Mouse (Mus musculus) E14TG2a.4 (cell line): ENCODE measurements around the gene Bcl6b.

ENCODE experiments used
- H3K27me3 ChIP-seq: 2 replicates; pipeline ENCODE4 v1.6.1; 2014; ENCODE audit warnings: low read length, control low read depth; ENCODE audit not compliant: insufficient read depth
- H3K36me3 ChIP-seq: 2 replicates; pipeline ENCODE4 v1.6.1; 2014; ENCODE audit warnings: low read length, control low read depth; ENCODE audit not compliant: insufficient read depth
- H3K4me1 ChIP-seq: replicated peaks from 2 replicates; pipeline ENCODE4 v1.6.1; 2014; ENCODE audit warnings: low read depth, low read length, control low read depth
- H3K4me3 ChIP-seq: replicated peaks from 2 replicates; pipeline ENCODE4 v1.5.1; 2014; ENCODE audit warnings: mild to moderate bottlenecking, low read length
- H3K9me3 ChIP-seq: 2 replicates; pipeline ENCODE4 v1.6.1; 2014; ENCODE audit warnings: low read length, control low read depth
- CTCF ChIP-seq: conservative IDR thresholded peaks from 2 replicates; pipeline ENCODE4 v1.5.1; 2014; ENCODE audit warnings: low read length
- NANOG ChIP-seq: IDR thresholded peaks from 2 replicates; pipeline ENCODE4 v1.6.1; 2014; ENCODE audit warnings: borderline replicate concordance, low read length, mixed read lengths
- POU5F1 ChIP-seq: IDR thresholded peaks from 2 replicates; pipeline ENCODE4 v1.6.1; 2014; ENCODE audit warnings: low read length, borderline replicate concordance

The Bcl6b gene

DNA sequence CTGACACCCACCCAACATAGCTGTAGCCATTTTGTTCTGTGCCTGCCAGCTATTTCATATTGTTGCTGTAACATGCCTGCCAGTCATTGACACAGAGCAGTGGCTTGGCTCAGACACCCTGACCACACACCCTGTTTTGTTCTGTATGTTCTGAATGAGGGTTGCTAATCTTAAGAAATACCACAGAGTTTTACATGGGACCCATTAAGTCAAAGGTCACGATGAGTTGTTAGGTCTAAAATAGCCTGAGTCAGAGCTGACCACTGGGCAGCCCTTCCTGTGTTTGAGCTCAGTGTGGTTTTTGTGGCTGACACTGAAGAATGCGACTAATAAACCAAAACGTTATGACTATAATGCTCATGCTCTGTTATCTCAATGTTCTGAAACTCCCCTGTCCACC, 31.3 kb downstream of the Bcl6b start:
- TF ChIP-seq NANOG, result no peak
- TF ChIP-seq POU5F1, result no peak
- TF ChIP-seq CTCF, result no peak
- Histone ChIP-seq H3K36me3 (no peaks in the 10 kb centered on the region), H3K9me3 (no peaks in the 10 kb centered on the region; the same call in 1 of the 2 replicates), H3K27me3 (no peaks in the 10 kb centered on the region), H3K4me3 (no peak overlapping the region), H3K4me1 (peaks cover 17% of the 10 kb centered on the region)

DNA sequence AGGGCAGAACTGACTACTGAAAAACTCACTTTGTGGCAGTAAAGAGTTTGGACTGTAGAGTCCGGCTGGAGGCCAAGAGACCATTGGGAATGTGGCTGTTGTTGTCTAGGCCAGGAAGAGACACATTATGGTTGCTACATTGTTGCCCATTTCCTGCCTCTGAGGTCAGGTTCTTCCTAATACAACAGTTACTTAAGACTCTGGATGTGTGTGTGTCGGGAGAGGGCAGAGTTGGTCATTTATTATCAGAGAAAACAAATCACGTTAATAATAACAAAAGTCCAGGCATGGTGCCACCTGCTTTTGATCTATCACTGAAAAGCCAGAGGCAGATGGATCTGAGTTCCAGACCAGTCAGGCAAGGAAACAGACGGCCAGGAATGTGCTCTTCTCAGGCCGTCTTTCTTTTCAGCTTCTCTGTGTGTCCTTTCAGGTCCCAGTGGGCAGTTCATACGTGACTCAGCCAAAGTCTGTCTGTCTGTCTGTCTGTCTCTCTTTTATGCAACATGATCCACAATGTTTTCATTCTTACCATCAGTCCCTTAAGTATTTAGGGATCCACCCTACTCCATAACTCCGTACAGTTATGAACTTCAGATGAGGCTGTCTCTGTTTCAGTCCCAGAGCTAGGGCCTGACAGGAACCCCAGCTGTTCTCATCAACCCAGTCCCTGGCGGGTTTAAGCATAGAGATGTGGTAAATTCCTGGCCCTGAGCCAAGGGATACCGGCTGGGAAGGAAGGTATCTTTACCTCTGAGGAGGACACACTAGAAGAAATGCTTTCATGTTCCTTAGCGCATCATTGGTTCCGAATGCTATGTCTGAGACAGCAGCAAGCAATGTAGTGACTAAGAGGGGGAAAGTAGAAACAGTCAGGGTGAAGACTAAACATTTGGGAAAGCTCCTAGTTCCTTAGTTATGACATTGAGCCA, 36.0 kb downstream of the Bcl6b start:
- TF ChIP-seq POU5F1 (no peak), CTCF (no peak), NANOG (no peak)
- no peaks in the 10 kb centered on the region; the same call in 1 of the 2 replicates for H3K9me3 ChIP-seq
- H3K4me1 ChIP-seq, result peaks cover 14% of the 10 kb centered on the region
- H3K4me3 ChIP-seq, result no peak overlapping the region
- H3K36me3 ChIP-seq, result no peaks in the 10 kb centered on the region
- H3K27me3 ChIP-seq, result no peaks in the 10 kb centered on the region

DNA sequence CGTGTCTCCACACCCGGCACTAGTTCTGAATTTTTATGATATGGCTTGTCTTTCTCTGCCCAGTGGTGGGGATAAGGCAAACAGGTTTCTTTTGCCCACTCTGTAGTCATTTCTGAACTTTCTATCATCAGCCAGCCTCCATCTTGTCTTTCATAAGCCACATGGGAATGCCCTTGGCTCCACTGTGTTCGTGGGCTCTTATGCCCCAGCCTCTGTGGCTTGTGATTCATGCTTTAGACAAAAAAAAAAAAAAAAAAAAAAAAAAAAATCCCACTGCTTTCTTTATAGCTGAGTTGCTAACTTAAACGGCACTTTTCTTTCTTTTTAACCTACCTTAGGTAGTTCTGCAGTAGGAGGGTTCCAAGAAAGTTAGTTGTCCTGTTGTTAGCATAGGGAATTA, 37.4 kb downstream of the Bcl6b start:
- H3K4me3 ChIP-seq, result no peak overlapping the region
- H3K4me1 ChIP-seq, result peaks cover 10% of the 10 kb centered on the region
- H3K27me3 ChIP-seq, result no peaks in the 10 kb centered on the region
- H3K9me3 ChIP-seq, result no peaks in the 10 kb centered on the region; the same call in 1 of the 2 replicates
- no peak for TF ChIP-seq CTCF
- no peak for TF ChIP-seq NANOG
- no peak for TF ChIP-seq POU5F1
- no peaks in the 10 kb centered on the region for H3K36me3 ChIP-seq

DNA sequence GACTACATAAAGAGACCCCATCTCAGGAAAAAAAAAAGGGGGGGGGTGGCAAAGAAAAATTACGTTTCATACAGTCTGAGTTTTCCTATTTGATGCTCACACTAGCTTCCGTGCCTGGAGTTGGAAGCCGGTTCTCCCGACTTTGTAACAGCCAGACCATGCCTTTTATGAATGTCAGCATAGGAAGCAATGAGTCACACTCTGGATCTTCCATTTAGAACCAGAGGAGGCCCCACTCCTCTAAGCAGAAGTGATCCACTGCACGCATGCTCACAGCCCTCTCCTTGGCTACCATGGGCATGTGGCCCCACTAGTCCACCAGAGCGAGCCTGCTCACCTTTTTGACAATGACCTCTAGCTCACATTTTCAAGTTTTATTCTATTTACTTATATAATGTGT, 38.4 kb downstream of the Bcl6b start:
- peaks cover 10% of the 10 kb centered on the region for H3K4me1 ChIP-seq
- H3K9me3 ChIP-seq, result no peaks in the 10 kb centered on the region; the same call in 1 of the 2 replicates
- H3K27me3 ChIP-seq, result no peaks in the 10 kb centered on the region
- TF ChIP-seq NANOG, result no peak
- TF ChIP-seq CTCF, result no peak
- TF ChIP-seq POU5F1, result no peak
- H3K36me3 ChIP-seq, result no peaks in the 10 kb centered on the region
- no peak overlapping the region for H3K4me3 ChIP-seq

DNA sequence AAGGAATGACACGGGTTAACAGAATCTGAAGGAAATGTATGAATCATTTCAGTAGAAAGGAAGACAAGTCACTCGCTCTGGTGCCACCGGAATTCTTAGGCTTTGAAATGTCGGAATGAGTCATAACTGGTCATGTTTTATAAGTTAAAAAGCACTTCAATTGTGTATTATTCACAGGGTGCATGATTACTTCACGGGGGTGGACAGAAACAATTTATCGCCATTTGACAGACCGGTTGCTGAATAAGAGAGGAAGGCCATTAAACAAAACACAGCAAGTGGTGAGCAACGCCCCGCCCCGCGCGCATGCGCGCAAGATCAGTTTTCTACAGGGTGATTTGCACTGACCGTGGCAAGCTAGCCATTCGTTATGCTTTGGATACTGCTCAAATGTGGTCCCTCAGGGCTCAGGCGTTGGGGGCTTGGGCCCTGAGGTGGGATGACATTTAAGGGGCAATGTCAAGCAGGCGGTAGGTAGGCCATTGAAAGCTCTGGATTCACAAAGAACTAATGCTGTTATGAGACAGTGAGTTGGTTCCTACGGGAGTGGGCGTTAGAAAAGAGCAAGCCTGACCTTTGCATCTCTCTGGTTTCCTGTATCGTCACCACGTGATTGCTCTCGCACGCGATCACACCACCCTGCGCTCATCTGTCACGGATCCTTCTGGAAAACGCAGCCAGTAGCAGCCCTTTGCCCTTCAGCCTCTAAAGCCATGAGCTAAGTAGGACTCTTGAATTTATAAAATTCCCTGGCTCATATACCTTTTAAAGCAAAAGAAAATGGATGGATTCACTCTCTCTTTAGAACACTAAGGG, 40.1 kb downstream of the Bcl6b start:
- H3K9me3 ChIP-seq, result no peaks in the 10 kb centered on the region
- no peak overlapping the region for H3K4me3 ChIP-seq
- no peaks in the 10 kb centered on the region for H3K36me3 ChIP-seq
- H3K27me3 ChIP-seq, result no peaks in the 10 kb centered on the region
- TF ChIP-seq CTCF, result no peak
- no peak for TF ChIP-seq POU5F1
- TF ChIP-seq NANOG, result no peak
- H3K4me1 ChIP-seq, result peaks cover 10% of the 10 kb centered on the region

DNA sequence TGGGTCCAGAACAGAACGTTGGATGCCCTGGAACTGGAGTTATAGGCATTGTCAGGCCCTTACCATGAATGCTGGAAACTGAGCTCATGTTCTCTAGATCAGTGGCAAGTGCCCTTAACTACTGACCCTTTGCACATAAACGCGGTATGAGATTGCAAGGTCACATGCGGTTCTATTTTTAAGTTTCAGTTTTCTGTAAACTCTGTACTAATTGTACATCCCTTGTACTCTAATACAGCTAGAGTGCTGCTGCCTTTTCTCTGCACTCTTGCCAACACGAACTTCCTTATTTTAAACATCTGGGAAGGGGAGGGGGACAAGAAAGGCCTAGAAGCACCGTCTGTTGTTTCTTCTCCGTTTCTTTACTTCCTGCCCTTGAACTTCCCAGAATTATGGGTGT, 44.5 kb downstream of the Bcl6b start:
- Histone ChIP-seq H3K9me3 (no peaks in the 10 kb centered on the region), H3K4me1 (peaks cover 10% of the 10 kb centered on the region), H3K36me3 (no peaks in the 10 kb centered on the region), H3K4me3 (no peak overlapping the region), H3K27me3 (no peaks in the 10 kb centered on the region)
- TF ChIP-seq NANOG, result no peak
- no peak for TF ChIP-seq POU5F1
- no peak for TF ChIP-seq CTCF

DNA sequence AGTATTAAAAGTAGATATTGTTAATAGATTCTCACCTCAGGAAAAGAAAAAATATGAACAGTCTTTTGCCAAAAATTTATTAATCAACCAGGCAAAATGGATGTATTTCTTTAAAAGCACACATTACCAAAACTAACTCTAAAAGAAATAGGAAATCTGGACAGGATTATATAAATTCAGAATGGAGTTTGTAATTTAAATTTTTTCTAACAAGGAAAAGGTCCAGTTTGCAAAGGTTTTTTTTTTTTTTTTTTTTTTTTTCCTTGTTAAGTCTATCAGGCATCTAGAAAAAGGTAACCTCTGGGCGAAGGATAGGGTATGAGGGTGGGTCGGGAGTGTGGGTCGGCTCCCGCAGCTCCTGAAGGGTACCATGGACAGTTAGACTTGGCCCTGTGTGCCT, 49.1 kb downstream of the Bcl6b start:
- Histone ChIP-seq H3K4me3 (no peak overlapping the region), H3K27me3 (peaks cover 3% of the 10 kb centered on the region; the same call in 1 of the 2 replicates), H3K4me1 (no peaks in the 10 kb centered on the region), H3K9me3 (no peaks in the 10 kb centered on the region), H3K36me3 (no peaks in the 10 kb centered on the region)
- TF ChIP-seq NANOG (no peak), POU5F1 (no peak), CTCF (no peak)

DNA sequence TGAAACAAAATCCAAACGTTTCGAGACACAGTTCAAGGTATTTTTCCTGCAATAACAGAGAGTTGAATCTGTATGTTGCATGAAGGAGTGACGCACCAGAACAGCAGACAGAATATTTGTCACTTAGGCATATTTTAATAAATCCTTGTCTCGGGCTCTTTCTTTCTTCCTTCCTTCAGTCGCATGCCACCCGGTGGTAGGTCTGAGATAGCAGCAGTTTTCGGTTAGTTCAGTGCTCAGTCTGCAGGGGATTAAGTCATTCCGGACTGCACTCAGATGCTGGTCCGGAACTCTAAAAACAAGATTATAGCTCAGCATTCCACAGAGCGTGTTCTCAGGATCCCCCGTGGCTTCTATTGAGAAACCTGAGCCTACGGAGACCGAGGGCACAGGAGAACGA, 50.2 kb downstream of the Bcl6b start:
- H3K4me3 ChIP-seq, result no peak overlapping the region
- H3K27me3 ChIP-seq, result peaks cover 3% of the 10 kb centered on the region; the same call in 1 of the 2 replicates
- H3K36me3 ChIP-seq, result no peaks in the 10 kb centered on the region
- no peaks in the 10 kb centered on the region for H3K9me3 ChIP-seq
- TF ChIP-seq CTCF (peak; percentile 46), POU5F1 (no peak)
- no peaks in the 10 kb centered on the region for H3K4me1 ChIP-seq
